Mouse (Mus musculus) neural tube, embryonic 15.5 days (tissue): ENCODE measurements around the gene Zranb3. TPM values are rescaled to one million over a fixed set of nuclear protein-coding genes. Genes with fewer than 3 reads are reported as not detected.

Experiments used
- ATAC-seq: fragments of 200-750 bp; cut with Nextera tagmentation; 2 replicates; pipeline ENCODE4 v1.8.0; 2017; ENCODE audit warnings: mild to moderate bottlenecking, moderate TSS enrichment, moderate library complexity; ENCODE audit not compliant: low FRiP score
- H3K27ac ChIP-seq: fragments of 300-500 bp; sonication (generic); replicated peaks from 2 replicates; pipeline ENCODE4 v1.5.1; 2015; ENCODE audit warnings: mild to moderate bottlenecking, inconsistent platforms
- H3K27me3 ChIP-seq: fragments of 300-500 bp; sonication (generic); replicated peaks from 2 replicates; pipeline ENCODE4 v1.6.1; 2015; ENCODE audit warnings: inconsistent platforms
- H3K36me3 ChIP-seq: fragments of 300-500 bp; sonication (generic); 2 replicates; pipeline ENCODE4 v1.6.1; 2015; ENCODE audit warnings: inconsistent platforms
- H3K4me1 ChIP-seq: fragments of 300-500 bp; sonication (generic); 2 replicates; pipeline ENCODE4 v1.6.1; 2015; ENCODE audit warnings: inconsistent platforms
- H3K4me2 ChIP-seq: fragments of 300-500 bp; sonication (generic); 2 replicates; pipeline ENCODE4 v1.6.1; 2015; ENCODE audit warnings: inconsistent platforms, mild to moderate bottlenecking, moderate library complexity
- H3K4me3 ChIP-seq: fragments of 300-500 bp; sonication (generic); replicated peaks from 2 replicates; pipeline ENCODE4 v1.5.1; 2015; ENCODE audit warnings: mild to moderate bottlenecking, inconsistent platforms
- H3K9ac ChIP-seq: fragments of 300-500 bp; sonication (generic); replicated peaks from 2 replicates; pipeline ENCODE4 v1.6.1; 2015; ENCODE audit warnings: mild to moderate bottlenecking, inconsistent platforms
- H3K9me3 ChIP-seq: fragments of 300-500 bp; sonication (generic); replicated peaks from 2 replicates; pipeline ENCODE4 v1.6.1; 2016; ENCODE audit warnings: inconsistent platforms
- WGBS: fragments of 180-500 bp; shearing (Covaris S2); methylation state at CpG from one replicate; pipeline ENCODE4 v1.1.7; 2015; ENCODE audit warnings: mixed read lengths; 5-methylcytosine and 5-hydroxymethylcytosine counted together
- polyA plus RNA-seq: library from polyadenylated mRNA; unstranded; fragments of >200 nt; fragmentation: Nextera tagmentation; extraction: Ambion mirVana; gene quantifications from 2 replicates; pipeline ENCODE4 v1.2.1, GENCODE M21; 2015

Zranb3 gene
- polyA plus RNA-seq, 1 experiment from 2014 or later: 4.1 TPM

- Histone ChIP-seq H3K9me3 (no peaks in the 10 kb centered on the region), H3K4me1 (no peaks in the 10 kb centered on the region), H3K27me3 (no peaks in the 10 kb centered on the region), H3K4me3 (no peak overlapping the region), H3K27ac (no peak overlapping the region), H3K36me3 (peaks cover 9% of the 10 kb centered on the region), H3K4me2 (no peak overlapping the region), H3K9ac (no peak overlapping the region)
- 91% methylated on average over 1 of the region's 1 CpGs for WGBS
- no peak for ATAC-seq
Measured at GRCm38 (mm10) chr1:127915802-127916201, 187.0 kb downstream of the Zranb3 start.

GRCm38 (mm10) chr1:127915316-127915715, 187.5 kb downstream of the Zranb3 start:
- Histone ChIP-seq H3K9me3 (no peaks in the 10 kb centered on the region), H3K27ac (no peak overlapping the region), H3K4me3 (no peak overlapping the region), H3K4me1 (no peaks in the 10 kb centered on the region), H3K27me3 (no peaks in the 10 kb centered on the region), H3K4me2 (no peak overlapping the region), H3K36me3 (peaks cover 8% of the 10 kb centered on the region), H3K9ac (no peak overlapping the region)
- ATAC-seq: no peak
- WGBS: 91% methylated on average over 6 of the region's 6 CpGs

GRCm38 (mm10) chr1:127913116-127913515, 189.7 kb downstream of the Zranb3 start:
- H3K4me2 ChIP-seq: no peak overlapping the region
- no peaks in the 10 kb centered on the region for H3K36me3 ChIP-seq
- no peak overlapping the region for H3K4me3 ChIP-seq
- ATAC-seq: no peak
- no peaks in the 10 kb centered on the region for H3K27me3 ChIP-seq
- 86% methylated on average over 4 of the region's 4 CpGs for WGBS
- H3K9me3 ChIP-seq: no peaks in the 10 kb centered on the region
- H3K9ac ChIP-seq: no peak overlapping the region
- H3K27ac ChIP-seq: no peak overlapping the region
- H3K4me1 ChIP-seq: no peaks in the 10 kb centered on the region

GRCm38 (mm10) chr1:127904774-127905385, 198.0 kb downstream of the Zranb3 start:
- Histone ChIP-seq H3K9me3 (no peaks in the 10 kb centered on the region), H3K27me3 (no peaks in the 10 kb centered on the region), H3K4me2 (no peak overlapping the region), H3K4me3 (no peak overlapping the region), H3K9ac (no peak overlapping the region), H3K27ac (no peak overlapping the region), H3K4me1 (no peaks in the 10 kb centered on the region), H3K36me3 (peaks cover 14% of the 10 kb centered on the region)
- WGBS: 21% methylated on average over 2 of the region's 2 CpGs
- ATAC-seq: no peak

Other genes starting within 250 kb of the Zranb3 start
- gene Map3k19, start 248.0 kb downstream of the Zranb3 start, polyA plus RNA-seq: 0.68 and 0.97 TPM in 2 replicates
- gene Rab3gap1, start 234.3 kb downstream of the Zranb3 start, polyA plus RNA-seq: 21.5 and 22.5 TPM in 2 replicates
- 78.7 and 83.3 TPM in 2 replicates for gene R3hdm1, start 254 bp upstream of the Zranb3 start, polyA plus RNA-seq
- gene Ubxn4, start 140.9 kb upstream of the Zranb3 start, polyA plus RNA-seq: 73.0 and 80.4 TPM in 2 replicates
- gene Lct, start 225.3 kb upstream of the Zranb3 start, polyA plus RNA-seq: 0.12 and 0.52 TPM in 2 replicates